Mouse (Mus musculus) embryonic facial prominence, embryonic 15.5 days (tissue): ENCODE results near the gene Ccser1. TPM values are rescaled to one million over a fixed set of nuclear protein-coding genes. Genes with fewer than 3 reads are reported as not detected.

Experiments used
- ATAC-seq: fragments of 200-750 bp; cut with Nextera tagmentation; 2 replicates; pipeline ENCODE4 v1.8.0; 2017; ENCODE audit warnings: low read depth, moderate TSS enrichment; ENCODE audit not compliant: insufficient number of reproducible peaks, low FRiP score, low TSS enrichment
- H3K27ac ChIP-seq: fragments of 300-500 bp; sonication (generic); replicated peaks from 2 replicates; pipeline ENCODE4 v1.5.1; 2015; ENCODE audit warnings: mild to moderate bottlenecking, inconsistent platforms
- H3K27me3 ChIP-seq: fragments of 300-500 bp; sonication (generic); 2 replicates; pipeline ENCODE4 v1.6.1; 2015; ENCODE audit warnings: inconsistent platforms
- H3K36me3 ChIP-seq: fragments of 300-500 bp; sonication (generic); 2 replicates; pipeline ENCODE4 v1.6.1; 2015; ENCODE audit warnings: mild to moderate bottlenecking, inconsistent platforms
- H3K4me1 ChIP-seq: fragments of 300-500 bp; sonication (generic); 2 replicates; pipeline ENCODE4 v1.6.1; 2015; ENCODE audit warnings: inconsistent platforms
- H3K4me2 ChIP-seq: fragments of 300-500 bp; sonication (generic); replicated peaks from 2 replicates; pipeline ENCODE4 v1.6.1; 2015; ENCODE audit warnings: mild to moderate bottlenecking, inconsistent platforms
- H3K4me3 ChIP-seq: fragments of 300-500 bp; sonication (generic); replicated peaks from 2 replicates; pipeline ENCODE4 v1.5.1; 2015; ENCODE audit warnings: mild to moderate bottlenecking, inconsistent platforms
- H3K9ac ChIP-seq: fragments of 300-500 bp; sonication (generic); 2 replicates; pipeline ENCODE4 v1.6.1; 2015; ENCODE audit warnings: inconsistent platforms
- H3K9me3 ChIP-seq: fragments of 300-500 bp; sonication (generic); replicated peaks from 2 replicates; pipeline ENCODE4 v1.6.1; 2016; ENCODE audit warnings: inconsistent platforms
- WGBS: fragments of 180-500 bp; shearing (Covaris S2); methylation state at CpG from one replicate; pipeline ENCODE4 v1.1.7; 2015; 5-methylcytosine and 5-hydroxymethylcytosine counted together
- polyA plus RNA-seq: library from polyadenylated mRNA; unstranded; fragments of >200 nt; fragmentation: Nextera tagmentation; extraction: Ambion mirVana; gene quantifications from 2 replicates; pipeline ENCODE4 v1.2.1, GENCODE M21; 2015

The Ccser1 gene
- polyA plus RNA-seq, 1 experiment from 2014 or later = 7.2 TPM

GRCm38 (mm10) chr6:61180756-61181191, 650 bp downstream of the Ccser1 start:
- H3K27ac ChIP-seq = peak overlapping the region; percentile 66; the same call in 1 of the 2 replicates
- H3K4me2 ChIP-seq = peak overlapping the region; percentile 98
- peak overlapping the region; percentile 45 for H3K9ac ChIP-seq
- H3K4me3 ChIP-seq = peak overlapping the region; percentile 71
- WGBS = 1% methylated on average over 37 of the region's 42 CpGs
- no peaks in the 10 kb centered on the region for H3K36me3 ChIP-seq
- H3K4me1 ChIP-seq = no peaks in the 10 kb centered on the region
- H3K9me3 ChIP-seq = no peaks in the 10 kb centered on the region
- H3K27me3 ChIP-seq = no peaks in the 10 kb centered on the region
- peak; percentile 62 for ATAC-seq

DNA sequence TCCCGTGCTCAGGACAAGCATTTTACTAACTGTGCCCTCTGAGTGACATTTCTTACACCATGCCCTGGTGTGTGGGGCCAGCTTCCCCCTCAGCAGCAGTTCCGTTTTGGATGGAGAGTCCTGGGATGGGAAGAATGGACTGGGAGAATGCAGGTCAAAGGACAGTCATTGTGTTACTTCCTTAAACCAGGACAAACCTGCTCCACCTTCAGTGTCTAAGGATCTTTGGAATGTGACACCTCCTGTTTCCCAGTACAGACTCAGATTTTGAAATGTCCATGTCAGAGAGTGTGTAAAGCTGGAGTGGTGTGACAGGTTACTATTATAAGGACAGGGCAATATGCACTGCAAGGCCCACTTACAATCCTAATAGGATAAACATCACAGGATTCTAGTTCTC, 8.9 kb downstream of the Ccser1 start:
- no peaks in the 10 kb centered on the region for H3K9me3 ChIP-seq
- no peak for ATAC-seq
- WGBS = 55% methylated on average over 2 of the region's 2 CpGs
- no peak overlapping the region for H3K27ac ChIP-seq
- no peaks in the 10 kb centered on the region for H3K27me3 ChIP-seq
- no peak overlapping the region for H3K9ac ChIP-seq
- H3K4me1 ChIP-seq = no peaks in the 10 kb centered on the region
- no peak overlapping the region for H3K4me2 ChIP-seq
- no peak overlapping the region for H3K4me3 ChIP-seq
- H3K36me3 ChIP-seq = no peaks in the 10 kb centered on the region

DNA sequence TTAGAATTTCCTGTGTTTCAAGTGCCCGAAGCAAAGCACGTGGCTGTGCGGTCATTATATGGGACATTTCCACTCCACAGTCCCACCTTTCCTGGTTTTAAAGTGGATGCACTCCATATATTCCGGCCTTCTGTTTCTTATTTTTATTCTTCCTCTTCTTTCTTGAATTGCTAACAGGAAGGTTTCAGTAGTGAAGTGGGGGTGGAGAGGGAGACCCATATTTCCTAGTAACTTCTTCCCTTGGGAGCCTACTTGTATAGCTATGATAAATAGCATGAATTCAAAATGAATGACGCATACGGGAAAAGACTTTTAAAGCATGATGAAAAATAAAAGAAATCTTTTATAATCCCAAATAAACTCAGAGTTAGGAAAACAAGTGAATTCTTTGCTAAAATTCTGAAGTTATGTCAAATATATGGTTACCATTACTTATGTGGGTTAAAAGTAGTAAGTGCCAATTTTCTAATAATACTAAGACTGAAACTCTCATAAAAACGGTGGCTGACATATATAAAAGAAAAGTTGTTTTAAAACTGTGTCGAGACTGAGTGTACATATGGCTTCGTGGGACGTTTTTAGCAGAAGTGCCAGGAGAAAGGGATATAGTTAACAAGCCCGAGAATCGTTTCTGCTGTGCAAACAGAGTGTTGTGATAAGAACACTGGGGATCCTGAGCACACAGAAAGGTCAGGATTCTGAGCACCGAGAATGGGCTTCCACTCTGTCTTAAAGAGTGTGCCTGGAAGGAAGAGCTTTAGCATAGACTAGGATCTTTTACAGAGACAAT, 11.7 kb downstream of the Ccser1 start:
- no peak for ATAC-seq

GRCm38 (mm10) chr6:61203344-61203743, 23.2 kb downstream of the Ccser1 start:
- H3K4me1 ChIP-seq = no peaks in the 10 kb centered on the region
- H3K27me3 ChIP-seq = no peaks in the 10 kb centered on the region
- no peak overlapping the region for H3K9ac ChIP-seq
- no peak overlapping the region for H3K4me2 ChIP-seq
- no peaks in the 10 kb centered on the region for H3K36me3 ChIP-seq
- ATAC-seq = no peak
- 22% methylated on average over 1 of the region's 1 CpGs for WGBS
- H3K9me3 ChIP-seq = no peaks in the 10 kb centered on the region
- no peak overlapping the region for H3K4me3 ChIP-seq
- H3K27ac ChIP-seq = no peak overlapping the region

More for the DNA sequence above, 11.7 kb downstream of the Ccser1 start:
- Histone ChIP-seq H3K36me3 (no peaks in the 10 kb centered on the region), H3K4me3 (no peak overlapping the region), H3K27ac (no peak overlapping the region), H3K4me1 (no peaks in the 10 kb centered on the region), H3K9ac (no peak overlapping the region), H3K27me3 (no peaks in the 10 kb centered on the region), H3K9me3 (no peaks in the 10 kb centered on the region), H3K4me2 (no peak overlapping the region)
- WGBS = 54% methylated on average over 13 of the region's 13 CpGs

GRCm38 (mm10) chr6:61206042-61206441, 25.9 kb downstream of the Ccser1 start:
- Histone ChIP-seq H3K4me1 (no peaks in the 10 kb centered on the region), H3K4me2 (no peak overlapping the region), H3K4me3 (no peak overlapping the region), H3K9ac (no peak overlapping the region), H3K27me3 (no peaks in the 10 kb centered on the region), H3K27ac (no peak overlapping the region), H3K36me3 (no peaks in the 10 kb centered on the region), H3K9me3 (no peaks in the 10 kb centered on the region)
- ATAC-seq = no peak
- 31% methylated on average over 1 of the region's 1 CpGs for WGBS

DNA sequence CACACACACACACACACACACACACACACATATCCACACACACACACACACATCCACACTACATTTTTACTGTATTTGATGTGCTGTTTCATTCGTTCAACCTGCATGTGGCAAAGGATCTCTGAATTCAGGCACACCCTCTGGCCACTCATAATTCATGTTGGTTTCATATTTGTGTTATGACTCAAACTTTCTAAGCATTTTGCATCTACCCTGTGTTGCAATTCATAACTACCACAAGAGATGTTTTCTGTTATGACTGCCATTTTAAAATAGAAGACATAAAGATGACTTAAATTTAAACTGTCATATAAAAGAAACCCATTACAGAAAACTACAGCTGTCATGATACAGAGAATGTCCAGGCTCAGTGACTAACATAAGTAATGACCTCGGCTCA, 26.5 kb downstream of the Ccser1 start:
- no peaks in the 10 kb centered on the region for H3K36me3 ChIP-seq
- H3K9me3 ChIP-seq = no peaks in the 10 kb centered on the region
- no peak for ATAC-seq
- H3K27ac ChIP-seq = no peak overlapping the region
- no peaks in the 10 kb centered on the region for H3K27me3 ChIP-seq
- no peak overlapping the region for H3K4me3 ChIP-seq
- H3K4me1 ChIP-seq = no peaks in the 10 kb centered on the region
- no peak overlapping the region for H3K9ac ChIP-seq
- 69% methylated on average over 2 of the region's 2 CpGs for WGBS
- no peak overlapping the region for H3K4me2 ChIP-seq

DNA sequence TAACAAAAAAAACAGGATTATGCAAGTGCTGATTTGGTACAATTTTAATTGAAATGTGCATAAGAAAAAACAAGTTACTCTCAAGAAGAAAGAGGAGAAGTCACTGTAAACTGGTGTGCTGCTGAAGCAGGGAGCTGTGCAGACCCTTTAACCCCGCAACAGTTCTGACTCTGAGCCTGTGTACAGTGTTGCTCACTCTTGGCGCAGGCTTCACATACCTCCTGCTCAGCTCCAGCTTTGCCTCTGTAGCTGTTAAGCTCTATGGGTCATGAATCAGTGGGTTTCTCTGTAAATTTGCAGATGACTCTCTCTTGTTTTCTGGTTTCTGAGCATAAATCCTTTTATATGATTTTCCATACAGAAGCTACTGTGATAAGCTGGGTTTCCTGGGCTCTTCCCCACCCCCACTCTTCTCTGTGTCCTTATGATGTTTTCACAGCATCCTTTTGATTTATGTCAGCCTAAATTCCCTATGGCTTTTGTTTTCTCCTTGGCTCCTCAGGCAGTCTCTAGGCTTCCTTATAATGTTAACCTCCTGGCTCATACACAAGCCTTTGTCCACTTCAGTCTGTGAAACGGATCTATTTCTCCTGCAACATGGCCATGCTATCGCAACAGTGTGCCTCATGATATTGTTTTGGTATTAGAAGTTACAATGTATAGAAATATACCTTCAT, 30.1 kb downstream of the Ccser1 start:
- Histone ChIP-seq H3K27me3 (no peaks in the 10 kb centered on the region), H3K4me1 (no peaks in the 10 kb centered on the region), H3K36me3 (no peaks in the 10 kb centered on the region), H3K9me3 (no peaks in the 10 kb centered on the region), H3K4me2 (no peak overlapping the region), H3K27ac (no peak overlapping the region), H3K9ac (no peak overlapping the region), H3K4me3 (no peak overlapping the region)
- no peak for ATAC-seq
- WGBS = 66% methylated on average over 4 of the region's 4 CpGs

GRCm38 (mm10) chr6:61215705-61216104, 35.6 kb downstream of the Ccser1 start:
- ATAC-seq = no peak
- no peak overlapping the region for H3K27ac ChIP-seq
- H3K9ac ChIP-seq = no peak overlapping the region
- H3K36me3 ChIP-seq = no peaks in the 10 kb centered on the region
- 68% methylated on average over 8 of the region's 8 CpGs for WGBS
- H3K4me2 ChIP-seq = no peak overlapping the region
- H3K9me3 ChIP-seq = no peaks in the 10 kb centered on the region
- H3K4me1 ChIP-seq = no peaks in the 10 kb centered on the region
- H3K27me3 ChIP-seq = no peaks in the 10 kb centered on the region
- no peak overlapping the region for H3K4me3 ChIP-seq

DNA sequence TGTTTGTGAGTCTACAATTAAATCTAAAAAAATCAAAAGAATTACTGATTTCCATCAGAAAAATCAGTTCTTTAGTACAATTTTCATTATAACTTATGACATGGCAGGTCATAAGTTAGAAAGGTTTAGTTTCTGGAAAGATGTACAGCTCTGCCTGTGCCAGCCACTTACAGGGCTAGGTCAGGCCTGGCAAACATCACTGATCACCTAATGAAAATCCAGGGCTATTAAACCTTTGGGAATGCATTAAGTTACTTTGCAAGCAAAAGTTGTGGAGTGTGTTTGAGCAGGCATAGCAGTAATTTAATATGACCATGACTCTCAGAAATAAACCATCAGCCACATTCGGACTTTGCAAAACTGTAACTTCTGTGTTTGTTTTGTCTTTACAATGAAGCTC, 36.4 kb downstream of the Ccser1 start:
- H3K4me1 ChIP-seq = no peaks in the 10 kb centered on the region
- H3K4me3 ChIP-seq = no peak overlapping the region
- 41% methylated on average over 1 of the region's 1 CpGs for WGBS
- no peak overlapping the region for H3K27ac ChIP-seq
- H3K9me3 ChIP-seq = no peaks in the 10 kb centered on the region
- H3K9ac ChIP-seq = no peak overlapping the region
- ATAC-seq = no peak
- H3K36me3 ChIP-seq = no peaks in the 10 kb centered on the region
- no peak overlapping the region for H3K4me2 ChIP-seq
- no peaks in the 10 kb centered on the region for H3K27me3 ChIP-seq

- Histone ChIP-seq H3K27ac (no peak overlapping the region), H3K4me3 (no peak overlapping the region), H3K4me1 (no peaks in the 10 kb centered on the region), H3K9me3 (no peaks in the 10 kb centered on the region), H3K36me3 (no peaks in the 10 kb centered on the region), H3K27me3 (no peaks in the 10 kb centered on the region), H3K9ac (no peak overlapping the region), H3K4me2 (no peak overlapping the region)
- 48% methylated on average over 2 of the region's 2 CpGs for WGBS
- ATAC-seq = no peak
Observed at GRCm38 (mm10) chr6:61217717-61218116, 37.6 kb downstream of the Ccser1 start.

DNA sequence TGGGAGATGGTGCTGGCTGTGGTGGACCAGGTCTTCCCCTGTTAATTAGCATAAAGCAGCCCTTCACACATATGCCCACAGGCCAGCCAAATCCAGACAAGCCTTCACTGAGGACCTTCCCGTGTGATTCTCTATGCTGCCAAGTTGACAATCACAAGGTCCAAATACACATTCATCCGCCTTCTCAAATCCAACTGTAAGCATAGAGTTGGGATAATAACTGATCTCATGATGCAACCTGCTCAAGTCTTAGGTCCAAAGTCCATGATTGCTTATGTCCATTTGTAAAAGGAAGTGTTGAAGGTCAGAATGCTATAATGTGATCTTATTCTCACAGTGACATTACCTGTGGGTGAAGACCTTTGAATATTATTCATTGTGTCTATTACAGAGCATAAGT, 43.4 kb downstream of the Ccser1 start:
- WGBS = 67% methylated on average over 2 of the region's 2 CpGs
- H3K27ac ChIP-seq = no peak overlapping the region

More for the DNA sequence above, 43.4 kb downstream of the Ccser1 start:
- no peak overlapping the region for H3K4me3 ChIP-seq
- no peaks in the 10 kb centered on the region for H3K36me3 ChIP-seq
- H3K4me2 ChIP-seq = no peak overlapping the region
- H3K9ac ChIP-seq = no peak overlapping the region
- H3K9me3 ChIP-seq = no peaks in the 10 kb centered on the region
- no peaks in the 10 kb centered on the region for H3K4me1 ChIP-seq
- no peaks in the 10 kb centered on the region for H3K27me3 ChIP-seq
- no peak for ATAC-seq
